23 mouse cellular contexts compared by ENCODE assay signal in the genomic region with DNA sequence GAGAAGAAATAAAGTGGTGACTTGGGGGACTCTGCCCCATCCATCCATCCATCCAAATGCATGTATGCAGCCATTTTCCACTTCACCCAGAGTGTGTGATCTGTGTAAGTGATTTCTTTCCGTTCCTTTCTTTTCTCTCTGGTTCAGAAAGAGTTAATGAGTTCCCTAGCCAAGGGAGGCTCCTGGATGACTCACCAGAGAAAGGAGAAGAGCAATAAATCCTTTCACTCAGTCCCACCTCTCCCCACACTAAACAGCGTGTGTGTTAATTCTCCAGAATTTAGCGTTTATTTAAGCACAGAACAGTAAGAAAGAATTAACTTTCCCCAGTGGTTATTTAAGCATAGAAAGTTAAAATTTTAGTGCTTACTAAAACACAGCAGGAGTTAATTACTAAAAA. TPM values are rescaled to one million over a fixed set of nuclear protein-coding genes. Genes with fewer than 3 reads are reported as not detected.
DNase-seq lines count a peak whose midpoint lies in the region; ATAC-seq and TF ChIP-seq lines count a peak whose summit lies in the region.
"Had no signal": no experiment of that assay in that cellular context is flagged by ENCODE, and none has a peak within 500 bp of the region (broad histone marks: within the 10 kb centered on the region; RNA-seq: fewer than 3 reads in every experiment).

No protein-coding gene starts in this region.

- H3K36me3 ChIP-seq in kidney, postnatal 0 days (ENCODE audit: insufficient read depth, low read length), result no peaks in the 10 kb centered on the region
- H3K36me3 ChIP-seq in intestine, embryonic 15.5 days, result no peaks in the 10 kb centered on the region
- H3K36me3 ChIP-seq in stomach, embryonic 15.5 days, result no peaks in the 10 kb centered on the region
- H3K36me3 ChIP-seq: hindbrain, embryonic 15.5 days; limb, embryonic 12.5 days had no signal

- H3K9me3 ChIP-seq in kidney, postnatal 0 days (replicated peaks; ENCODE audit: low read length), result no peaks in the 10 kb centered on the region
- H3K9me3 ChIP-seq in intestine, embryonic 15.5 days, result no peaks in the 10 kb centered on the region
- H3K9me3 ChIP-seq in stomach, embryonic 15.5 days, result no peaks in the 10 kb centered on the region
- H3K9me3 ChIP-seq: forebrain, embryonic 13.5 days; hindbrain, embryonic 15.5 days had no signal

- DNase-seq in kidney, postnatal 0 days (ENCODE audit: low spot score), result peak; percentile 73
- no peak for DNase-seq in kidney, postnatal 14 days
- no peak for DNase-seq in Patski (ENCODE audit: low read depth, low spot score)
- DNase-seq in layer of hippocampus, adult 2 months (ENCODE audit: low spot score in 2 of 2), result no peak
- DNase-seq in heart, postnatal 4 days, result no peak
- DNase-seq: adrenal gland, adult 8-10 months; cerebellum, adult 11 months; gastrocnemius, postnatal 36 days; kidney, postnatal 10 days; right cerebral cortex, adult 18-20 months; thymus, adult 2 months had no signal

- no peaks in the 10 kb centered on the region for H3K4me1 ChIP-seq in kidney, postnatal 0 days (replicated peaks; ENCODE audit: insufficient read depth, low read length)
- H3K4me1 ChIP-seq in intestine, embryonic 15.5 days (replicated peaks), result no peaks in the 10 kb centered on the region
- H3K4me1 ChIP-seq in stomach, embryonic 15.5 days, result no peaks in the 10 kb centered on the region
- H3K4me1 ChIP-seq: forebrain, embryonic 13.5 days; hindbrain, embryonic 15.5 days had no signal

- H3K9ac ChIP-seq in kidney, postnatal 0 days (ENCODE audit: low read depth, low read length), result no peak overlapping the region
- H3K9ac ChIP-seq in intestine, embryonic 15.5 days, result no peak overlapping the region
- no peak overlapping the region for H3K9ac ChIP-seq in stomach, embryonic 15.5 days
- H3K9ac ChIP-seq: forebrain, embryonic 13.5 days; hindbrain, embryonic 15.5 days; limb, embryonic 12.5 days had no signal

- POLR2A ChIA-PET in Patski (lab: Charles Lee), result no interaction called here

- TF ChIP-seq CTCF in kidney, postnatal 0 days (IDR thresholded peaks at IDR 0.05; ENCODE audit: low read depth), result no peak
- TF ChIP-seq CTCF in Patski (IDR thresholded peaks at IDR 0.05), result no peak
- no peak for TF ChIP-seq CTCF in layer of hippocampus, adult 2 months (conservative IDR thresholded peaks at IDR 0.05)

- H3K4me3 ChIP-seq in kidney, postnatal 0 days (replicated peaks; ENCODE audit: low read depth, low read length), result no peak overlapping the region
- no peak overlapping the region for H3K4me3 ChIP-seq in intestine, embryonic 15.5 days (replicated peaks)
- H3K4me3 ChIP-seq in stomach, embryonic 15.5 days (replicated peaks), result no peak overlapping the region
- no peak overlapping the region for H3K4me3 ChIP-seq in layer of hippocampus, adult 2 months
- H3K4me3 ChIP-seq: forebrain, embryonic 13.5 days; hindbrain, embryonic 15.5 days; left cerebral cortex, adult 2 months; limb, embryonic 12.5 days had no signal

- no peak overlapping the region for H3K27ac ChIP-seq in kidney, postnatal 0 days
- no peak overlapping the region for H3K27ac ChIP-seq in intestine, embryonic 15.5 days
- peak overlapping the region; percentile 49; the same call in 1 of the 2 replicates for H3K27ac ChIP-seq in stomach, embryonic 15.5 days
- no peak overlapping the region for H3K27ac ChIP-seq in layer of hippocampus, adult 2 months
- H3K27ac ChIP-seq: forebrain, embryonic 13.5 days; hindbrain, embryonic 15.5 days; left cerebral cortex, adult 2 months; limb, embryonic 12.5 days; macrophage had no signal

- no peaks in the 10 kb centered on the region for H3K27me3 ChIP-seq in kidney, postnatal 0 days (ENCODE audit: insufficient read depth, low read length)
- H3K27me3 ChIP-seq in Patski, result no peaks in the 10 kb centered on the region
- H3K27me3 ChIP-seq in intestine, embryonic 15.5 days (replicated peaks), result 0 out of 2 replicates have a peak, but pooled peaks cover 3% of the 10 kb centered on the region
- no peaks in the 10 kb centered on the region for H3K27me3 ChIP-seq in stomach, embryonic 15.5 days (replicated peaks)
- H3K27me3 ChIP-seq: forebrain, embryonic 13.5 days; hindbrain, embryonic 15.5 days; limb, embryonic 12.5 days had no signal

- in situ Hi-C loops in Patski (cut with MboI; ENCODE audit: low pct_unique_long_range_greater_than_20kb), result no loop called here

- 3% methylated on average over 3 of the region's 3 CpGs for WGBS in kidney, postnatal 0 days
- whole genome bisulfite sequencing in intestine, embryonic 15.5 days, result 6% methylated on average over 3 of the region's 3 CpGs
- WGBS in stomach, embryonic 15.5 days, result 5% methylated on average over 3 of the region's 3 CpGs

- ATAC-seq in kidney, postnatal 0 days (replicated peaks; ENCODE audit: low FRiP score, low read depth), result peak; percentile 59; the same call in 1 of the 2 replicates
- peak; percentile 54 for ATAC-seq in Patski
- ATAC-seq in intestine, embryonic 15.5 days, result peak; percentile 82
- ATAC-seq in stomach, embryonic 15.5 days (ENCODE audit: insufficient read depth, low FRiP score, low read depth), result no peak; the same call in 1 of the 2 replicates
- ATAC-seq: forebrain, embryonic 13.5 days had no signal

- CTCF ChIA-PET in Patski (lab: Charles Lee), result no interaction called here

- no peak overlapping the region for H3K4me2 ChIP-seq in kidney, postnatal 0 days (ENCODE audit: low read length)
- H3K4me2 ChIP-seq in intestine, embryonic 15.5 days (replicated peaks), result no peak overlapping the region
- H3K4me2 ChIP-seq in stomach, embryonic 15.5 days, result no peak overlapping the region
- H3K4me2 ChIP-seq: forebrain, embryonic 13.5 days; hindbrain, embryonic 15.5 days; limb, embryonic 12.5 days; midbrain, embryonic 11.5 days had no signal

RNA-seq across cellular contexts. Expression of a gene that starts 9.8 kb away (rescaled TPM):
- 119 and 127 TPM in 2 replicates for polyA plus RNA-seq in kidney, postnatal 0 days (2015; fragmentation: Nextera tagmentation; extraction: Ambion mirVana)
- polyA plus RNA-seq in Patski (2021), result 88.2 TPM
- 132 and 143 TPM in 2 replicates for polyA plus RNA-seq in intestine, embryonic 15.5 days (2015; fragmentation: Nextera tagmentation; extraction: Ambion mirVana)
- 151 and 167 TPM in 2 replicates for polyA plus RNA-seq in stomach, embryonic 15.5 days (2015; fragmentation: Nextera tagmentation; extraction: Ambion mirVana)
- 10 to 100 TPM; 54.3 to 58.2 TPM for total RNA-seq in layer of hippocampus, adult 2 months (2021)
- 10 to 100 TPM; 51.9 to 52.1 TPM for total RNA-seq in heart, postnatal 4 days (2021)

RNA-seq across cellular contexts. Expression of a gene that starts 37.8 kb away (rescaled TPM):
- polyA plus RNA-seq in kidney, postnatal 0 days (2015; fragmentation: Nextera tagmentation; extraction: Ambion mirVana), result 42.8 and 43.1 TPM in 2 replicates
- 36.4 TPM for polyA plus RNA-seq in Patski (2021)
- polyA plus RNA-seq in intestine, embryonic 15.5 days (2015; fragmentation: Nextera tagmentation; extraction: Ambion mirVana), result 34.0 and 34.4 TPM in 2 replicates
- polyA plus RNA-seq in stomach, embryonic 15.5 days (2015; fragmentation: Nextera tagmentation; extraction: Ambion mirVana), result 41.4 and 41.6 TPM in 2 replicates
- 10 to 100 TPM; 35.5 to 38.2 TPM for total RNA-seq in layer of hippocampus, adult 2 months (2021)
- total RNA-seq in heart, postnatal 4 days (2021), result 10 to 100 TPM; 15.4 to 16.4 TPM

RNA-seq across cellular contexts. Expression of a gene that starts 41.9 kb away (rescaled TPM):
- polyA plus RNA-seq in kidney, postnatal 0 days (2015; fragmentation: Nextera tagmentation; extraction: Ambion mirVana), result not detected in 2 replicates
- not detected for polyA plus RNA-seq in Patski (2021)
- 0.10 TPM in 1 of 2 replicates, not detected in the other for polyA plus RNA-seq in intestine, embryonic 15.5 days (2015; fragmentation: Nextera tagmentation; extraction: Ambion mirVana)
- not detected in 2 replicates for polyA plus RNA-seq in stomach, embryonic 15.5 days (2015; fragmentation: Nextera tagmentation; extraction: Ambion mirVana)
- 1 to 10 TPM; 3.1 to 3.2 TPM for total RNA-seq in layer of hippocampus, adult 2 months (2021)
- total RNA-seq in heart, postnatal 4 days (2021), result not detected
- total RNA-seq: ES-E14; gastrocnemius, postnatal 36 days had no signal
- polyA plus RNA-seq: heart, postnatal 0 days; liver, embryonic 16.5 days; macrophage; small intestine, adult 2 months; thymus, adult 2 months had no signal
